Mouse (Mus musculus): ENCODE data around the gene Armc5. TPM values are rescaled to one million over a fixed set of nuclear protein-coding genes. Genes with fewer than 3 reads are reported as not detected.

Armc5 gene
- 47.3 and 53.7 TPM in 2 replicates for polyA plus RNA-seq (2012)

DNA sequence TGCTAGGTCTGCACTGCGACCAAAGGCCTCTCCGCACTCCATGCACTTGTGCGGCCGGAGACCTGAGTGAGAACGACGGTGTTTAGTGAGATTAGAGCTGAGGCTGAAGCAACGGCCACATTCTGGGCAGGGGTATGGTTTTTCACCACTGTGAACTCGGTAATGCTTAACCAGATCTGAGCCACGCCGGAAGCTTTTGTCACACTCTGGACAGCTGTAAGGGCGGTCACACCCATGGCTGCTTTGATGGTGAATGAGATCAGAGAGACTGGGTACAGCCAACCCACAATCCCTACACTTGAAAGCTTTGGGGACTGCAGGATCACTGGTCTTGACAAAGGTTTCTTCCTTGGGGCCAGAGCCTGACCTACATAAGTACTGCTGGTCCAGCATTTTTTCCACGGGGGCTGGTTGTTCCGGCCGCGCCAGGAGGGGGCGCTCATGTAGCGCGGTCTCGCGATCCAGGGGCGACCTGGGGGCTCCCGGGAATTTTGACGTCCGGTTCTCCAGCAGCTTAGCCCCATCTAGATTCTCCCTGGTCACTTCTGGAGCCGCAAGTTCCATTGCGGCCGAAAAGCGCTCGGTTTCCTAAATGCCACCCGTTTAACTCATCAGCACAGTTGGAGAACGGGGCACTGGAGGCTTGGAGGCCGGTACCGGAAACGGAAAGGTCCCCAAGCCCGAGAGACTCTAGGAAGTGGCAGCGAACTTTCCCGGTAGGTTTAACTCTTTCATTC is at the start of gene Armc5:
Gene Armc5 (plus strand): TSS at position 487 of the 737 bp plus-strand sequence.

GRCm38 (mm10) chr7:128206152-128206551 is 31.0 kb upstream of the Armc5 start, which contains the start of gene Cox6a2:
Gene Cox6a2 (minus strand): TSS chr7:128206387.

GRCm38 (mm10) chr7:128237927-128238778 is 1.0 kb downstream of the Armc5 start, which contains the start of gene 9130023H24Rik:
Gene 9130023H24Rik (minus strand): TSS chr7:128238031.

GRCm38 (mm10) chr7:128246496-128247391 is 9.6 kb downstream of the Armc5 start, which contains the start of gene Tgfb1i1:
Gene Tgfb1i1 (plus strand): TSS chr7:128246812.

DNA sequence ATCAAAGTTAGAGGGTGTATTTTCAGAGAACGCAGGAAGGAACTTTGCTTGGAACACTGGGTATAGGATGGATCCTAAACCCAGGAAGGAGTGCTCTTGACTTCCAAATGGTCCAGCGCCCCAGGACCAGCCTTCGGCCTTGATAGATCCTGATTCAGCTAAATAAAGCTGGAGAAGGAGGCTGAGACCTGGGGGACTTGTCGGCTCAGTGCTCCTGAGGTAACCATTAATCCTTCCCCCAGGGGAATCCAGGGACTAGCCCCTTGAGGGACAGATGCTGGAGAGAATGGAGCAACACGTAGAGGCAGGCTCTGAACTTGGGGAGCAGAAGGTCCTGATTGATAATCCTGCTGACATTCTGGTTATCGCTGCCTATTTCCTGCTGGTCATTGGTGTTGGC is 28.3 kb downstream of the Armc5 start, which contains the start of gene Slc5a2:
Gene Slc5a2 (plus strand): TSS at position 247 of the 400 bp plus-strand sequence.

Other genes with a start within 250 kb of the Armc5 start
- gene Pycard, start 243.5 kb upstream of the Armc5 start, polyA plus RNA-seq (2012): 17.0 and 20.0 TPM in 2 replicates
- gene Trim72, start 233.4 kb upstream of the Armc5 start, polyA plus RNA-seq (2012): 0.13 and 1.0 TPM in 2 replicates
- 11.0 and 16.3 TPM in 2 replicates for gene Itgam, start 174.7 kb upstream of the Armc5 start, polyA plus RNA-seq (2012)
- 0.93 TPM in 1 of 2 replicates, not detected in the other for gene Gm49368, start 174.7 kb upstream of the Armc5 start, polyA plus RNA-seq (2012)
- gene Itgax, start 107.8 kb upstream of the Armc5 start, polyA plus RNA-seq (2012): 1.9 and 2.5 TPM in 2 replicates
- 0.31 TPM in 2 replicates for gene Itgad, start 83.0 kb upstream of the Armc5 start, polyA plus RNA-seq (2012)
- gene Cox6a2, start 31.0 kb upstream of the Armc5 start, polyA plus RNA-seq (2012): 8.9 and 12.8 TPM in 2 replicates
- gene 9130023H24Rik, start 689 bp downstream of the Armc5 start, polyA plus RNA-seq (2012): 0.54 and 0.72 TPM in 2 replicates
- gene Tgfb1i1, start 9.5 kb downstream of the Armc5 start, polyA plus RNA-seq (2012): 0.61 and 0.67 TPM in 2 replicates
- 0.61 and 0.62 TPM in 2 replicates for gene Slc5a2, start 28.3 kb downstream of the Armc5 start, polyA plus RNA-seq (2012)
- 42.7 and 45.3 TPM in 2 replicates for gene BC017158, start 60.8 kb downstream of the Armc5 start, polyA plus RNA-seq (2012)
- gene Rgs10, start 181.4 kb downstream of the Armc5 start, polyA plus RNA-seq (2012): 33.0 and 42.4 TPM in 2 replicates
- 73.3 and 88.3 TPM in 2 replicates for gene Tial1, start 224.4 kb downstream of the Armc5 start, polyA plus RNA-seq (2012)